Comparison of ENCODE assay signal across 20 mouse cellular contexts in genomic region chr8:34562278-34562677, GRCm38 (mm10).
A peak's percentile ranks its signal among the peaks of the same experiment; 100 is the strongest.
DNase-seq lines count a peak whose midpoint lies in the region; ATAC-seq lines count a peak whose summit lies in the region.
"Had no signal": no experiment of that assay in that cellular context is flagged by ENCODE, and none has a peak within 500 bp of the region (broad histone marks: within the 10 kb centered on the region; RNA-seq: fewer than 3 reads in every experiment).

No protein-coding gene starts in this region.

- no peak overlapping the region for H3K27ac ChIP-seq in kidney, embryonic 15.5 days
- no peak overlapping the region for H3K27ac ChIP-seq in neural tube, embryonic 15.5 days (replicated peaks)
- H3K27ac ChIP-seq: layer of hippocampus, adult 2 months; left cerebral cortex, adult 2 months; lung, embryonic 15.5 days had no signal

- H3K4me3 ChIP-seq in kidney, embryonic 15.5 days (replicated peaks) = no peak overlapping the region
- H3K4me3 ChIP-seq in neural tube, embryonic 15.5 days (replicated peaks) = no peak overlapping the region
- H3K4me3 ChIP-seq: erythroblast, embryonic 14.5 days; layer of hippocampus, adult 2 months; left cerebral cortex, adult 2 months; lung, embryonic 15.5 days; megakaryocyte, embryonic 14.5 days had no signal

- H3K4me1 ChIP-seq in kidney, embryonic 15.5 days = 0 out of 2 replicates have a peak, but pooled peaks cover 3% of the 10 kb centered on the region
- H3K4me1 ChIP-seq in neural tube, embryonic 15.5 days = no peaks in the 10 kb centered on the region
- H3K4me1 ChIP-seq: lung, embryonic 15.5 days had no signal

- no peaks in the 10 kb centered on the region for H3K9me3 ChIP-seq in kidney, embryonic 15.5 days (replicated peaks)
- H3K9me3 ChIP-seq in neural tube, embryonic 15.5 days (replicated peaks) = no peaks in the 10 kb centered on the region
- H3K9me3 ChIP-seq: lung, embryonic 15.5 days had no signal

- H3K36me3 ChIP-seq in kidney, embryonic 15.5 days = no peaks in the 10 kb centered on the region
- no peaks in the 10 kb centered on the region for H3K36me3 ChIP-seq in neural tube, embryonic 15.5 days
- H3K36me3 ChIP-seq: G1E; lung, embryonic 15.5 days had no signal

- H3K9ac ChIP-seq in kidney, embryonic 15.5 days = no peak overlapping the region
- H3K9ac ChIP-seq in neural tube, embryonic 15.5 days (replicated peaks) = no peak overlapping the region
- H3K9ac ChIP-seq: lung, embryonic 15.5 days had no signal

- peak; percentile 62 for DNase-seq in kidney, postnatal 10 days
- DNase-seq in neural tube, embryonic 10.5 days (ENCODE audit: extremely low spot score, low spot score) = peak; percentile 52
- DNase-seq in embryo, embryonic 9.5 days (ENCODE audit: extremely low spot score) = peak; percentile 46
- DNase-seq in yolk sac, embryonic 10.5 days (ENCODE audit: low spot score) = peak; percentile 74
- DNase-seq in right cerebral cortex, postnatal 4 days = no peak
- DNase-seq in T-cell, adult 2 months (ENCODE audit: low spot score) = no peak
- DNase-seq: cerebellum, adult 11-12 months; gastrocnemius, postnatal 14 days; heart, postnatal 14 days; right cerebral cortex, adult 18-20 months; thymus, postnatal 25 days had no signal

- H3K4me2 ChIP-seq in kidney, embryonic 15.5 days = no peak overlapping the region
- no peak overlapping the region for H3K4me2 ChIP-seq in neural tube, embryonic 15.5 days
- H3K4me2 ChIP-seq: lung, embryonic 15.5 days had no signal

- no peaks in the 10 kb centered on the region for H3K27me3 ChIP-seq in kidney, embryonic 15.5 days
- H3K27me3 ChIP-seq in neural tube, embryonic 15.5 days (replicated peaks) = no peaks in the 10 kb centered on the region
- H3K27me3 ChIP-seq: lung, embryonic 15.5 days; megakaryocyte, embryonic 14.5 days had no signal

- 22% methylated on average over 8 of the region's 8 CpGs for WGBS in kidney, embryonic 15.5 days
- 54% methylated on average over 8 of the region's 8 CpGs for WGBS in neural tube, embryonic 15.5 days

- no peak for ATAC-seq in kidney, embryonic 15.5 days (replicated peaks; ENCODE audit: low FRiP score)
- no peak for ATAC-seq in neural tube, embryonic 15.5 days (ENCODE audit: low FRiP score)
- ATAC-seq: forebrain, embryonic 16.5 days had no signal

Comparison
In these comparisons a context has a peak if more than half of its experiments do, and no peak if none do; other contexts are left out.
1. DNase-seq: peak in kidney, postnatal 10 days (single experiment), neural tube, embryonic 10.5 days (single experiment), embryo, embryonic 9.5 days (single experiment) and yolk sac, embryonic 10.5 days (single experiment); none in right cerebral cortex, postnatal 4 days (single experiment) and T-cell, adult 2 months (single experiment).